In the genomic region with DNA sequence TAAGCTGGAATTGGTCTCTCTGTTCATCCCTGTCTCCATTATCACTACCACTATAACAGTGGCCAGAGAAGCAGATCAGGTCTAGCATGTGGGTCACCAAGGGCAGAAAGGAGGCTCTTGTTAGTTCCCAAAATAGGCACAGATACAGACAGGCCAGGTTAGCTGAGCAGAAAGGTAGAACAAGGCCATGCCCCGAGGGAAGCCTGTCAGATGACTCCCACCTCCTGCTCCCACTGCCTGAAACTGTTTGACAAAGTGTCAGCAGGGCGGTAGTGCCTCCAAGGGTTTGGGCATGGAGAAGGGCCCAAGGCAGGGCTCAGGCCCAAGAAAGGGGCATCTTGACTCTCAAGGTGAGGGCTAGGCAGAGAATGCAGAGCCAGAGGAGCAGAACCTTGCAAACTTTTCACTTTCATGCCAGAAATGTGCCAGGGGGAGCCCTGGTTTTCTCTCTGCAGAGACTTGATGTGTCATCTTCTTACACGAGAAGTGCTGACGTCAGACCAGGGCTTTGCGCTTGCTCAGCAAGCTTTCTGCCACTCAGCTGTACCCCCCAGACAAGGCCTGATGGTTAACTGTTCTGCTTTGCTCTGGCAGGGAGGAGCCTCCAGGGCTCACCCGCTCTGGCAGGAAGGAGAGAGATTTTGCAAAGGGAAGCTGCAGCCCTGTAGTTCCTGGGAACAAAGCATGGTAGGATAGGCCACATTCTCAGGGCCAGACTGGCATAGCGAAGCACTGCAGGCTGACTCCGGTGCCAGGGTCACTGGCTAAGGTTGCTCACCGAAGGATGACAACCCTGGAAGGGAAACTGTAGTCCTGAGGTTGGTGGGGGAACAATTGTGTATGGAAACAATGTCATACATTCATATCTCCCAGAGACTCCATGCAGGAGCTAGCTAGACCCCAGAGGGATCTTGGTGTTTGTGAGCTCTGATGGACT, we compare ENCODE assay signal across 9 mouse cellular contexts. TPM values are rescaled to one million over a fixed set of nuclear protein-coding genes. Genes with fewer than 3 reads are reported as not detected.
A peak's percentile ranks its signal among the peaks of the same experiment; 100 is the strongest.
DNase-seq lines count a peak whose midpoint lies in the region; ATAC-seq and TF ChIP-seq lines count a peak whose summit lies in the region.
"Had no signal": no experiment of that assay in that cellular context is flagged by ENCODE, and none has a peak within 500 bp of the region (broad histone marks: within the 10 kb centered on the region; RNA-seq: fewer than 3 reads in every experiment).

No protein-coding gene starts in this region.

- no peak overlapping the region for H3K9ac ChIP-seq in hindbrain, embryonic 15.5 days
- H3K9ac ChIP-seq in midbrain, postnatal 0 days (replicated peaks; ENCODE audit: low read length, poor library complexity, severe bottlenecking) = no peak overlapping the region

- no peaks in the 10 kb centered on the region for H3K36me3 ChIP-seq in hindbrain, embryonic 15.5 days
- H3K36me3 ChIP-seq in midbrain, postnatal 0 days (ENCODE audit: insufficient read depth, low read length) = no peaks in the 10 kb centered on the region

- no peaks in the 10 kb centered on the region for H3K27me3 ChIP-seq in hindbrain, embryonic 15.5 days
- no peaks in the 10 kb centered on the region for H3K27me3 ChIP-seq in midbrain, postnatal 0 days (ENCODE audit: insufficient read depth, low read length)

- H3K4me2 ChIP-seq in hindbrain, embryonic 15.5 days = no peak overlapping the region
- no peak overlapping the region for H3K4me2 ChIP-seq in midbrain, postnatal 0 days (ENCODE audit: low read depth, low read length, poor library complexity, severe bottlenecking)

- no peak for TF ChIP-seq CTCF in midbrain, postnatal 0 days (IDR thresholded peaks at IDR 0.05)

- 0 out of 2 replicates have a peak overlapping the region, but pooled peaks have one; percentile 1 for H3K27ac ChIP-seq in hindbrain, embryonic 15.5 days (replicated peaks)
- H3K27ac ChIP-seq in midbrain, postnatal 0 days (ENCODE audit: low read depth, low read length) = peak overlapping the region; percentile 32; the same call in 1 of the 2 replicates

- 60% methylated on average over 9 of the region's 9 CpGs for WGBS in hindbrain, embryonic 15.5 days
- WGBS in midbrain, postnatal 0 days = 59% methylated on average over 9 of the region's 9 CpGs

- H3K9me3 ChIP-seq in hindbrain, embryonic 15.5 days = no peaks in the 10 kb centered on the region
- no peaks in the 10 kb centered on the region for H3K9me3 ChIP-seq in midbrain, postnatal 0 days (ENCODE audit: low read length)

- H3K4me3 ChIP-seq in hindbrain, embryonic 15.5 days = no peak overlapping the region
- no peak overlapping the region for H3K4me3 ChIP-seq in midbrain, postnatal 0 days (ENCODE audit: low read depth, low read length)
- H3K4me3 ChIP-seq: myocyte had no signal

- peak; percentile 35 for DNase-seq in cerebellum, adult 9-11 months
- DNase-seq in cerebellum, adult 9-10 months = no peak
- DNase-seq in urinary bladder, postnatal 14 days (ENCODE audit: low spot score) = peak; percentile 27
- DNase-seq in urinary bladder, postnatal 4 days (ENCODE audit: low spot score in 2 of 2) = no peak
- peak; percentile 69 to 79 for DNase-seq in left cerebral cortex, adult 9 months (ENCODE audit: low spot score in 2 of 2)
- peak; percentile 64 for DNase-seq in midbrain, postnatal 0 days (ENCODE audit: low spot score)
- no peak for DNase-seq in yolk sac, embryonic 10.5 days (ENCODE audit: low spot score)

- ATAC-seq in hindbrain, embryonic 15.5 days (ENCODE audit: low FRiP score, low read depth) = peak; percentile 61; the same call in 1 of the 2 replicates
- peak; percentile 64 for ATAC-seq in midbrain, postnatal 0 days (ENCODE audit: low FRiP score)

- H3K4me1 ChIP-seq in hindbrain, embryonic 15.5 days (replicated peaks) = peaks cover 6% of the 10 kb centered on the region; the same call in 1 of the 2 replicates
- no peaks in the 10 kb centered on the region; the same call in 1 of the 2 replicates for H3K4me1 ChIP-seq in midbrain, postnatal 0 days (ENCODE audit: insufficient read depth, low read length)

RNA-seq across cellular contexts. Expression of gene Bcar3, which starts 7.3 kb away (rescaled TPM):
- polyA plus RNA-seq in hindbrain, embryonic 15.5 days (2015; fragmentation: Nextera tagmentation; extraction: Ambion mirVana) = 5.9 and 6.3 TPM in 2 replicates
- 11.4 and 27.2 TPM in 2 replicates for total RNA-seq in midbrain, postnatal 0 days (2014; rRNA removed)
- 5.5 and 6.0 TPM in 2 replicates for polyA plus RNA-seq in midbrain, postnatal 0 days (2015; fragmentation: Nextera tagmentation; extraction: Ambion mirVana)

RNA-seq across cellular contexts. Expression of gene Dnttip2, which starts 27.1 kb away (rescaled TPM):
- polyA plus RNA-seq in hindbrain, embryonic 15.5 days (2015; fragmentation: Nextera tagmentation; extraction: Ambion mirVana) = 42.2 and 45.2 TPM in 2 replicates
- total RNA-seq in midbrain, postnatal 0 days (2014; rRNA removed) = 10.8 and 22.8 TPM in 2 replicates
- 43.9 and 50.1 TPM in 2 replicates for polyA plus RNA-seq in midbrain, postnatal 0 days (2015; fragmentation: Nextera tagmentation; extraction: Ambion mirVana)

RNA-seq across cellular contexts. Expression of gene Gclm, which starts 55.9 kb away (rescaled TPM):
- 50.6 and 59.6 TPM in 2 replicates for polyA plus RNA-seq in hindbrain, embryonic 15.5 days (2015; fragmentation: Nextera tagmentation; extraction: Ambion mirVana)
- 21.6 and 27.7 TPM in 2 replicates for total RNA-seq in midbrain, postnatal 0 days (2014; rRNA removed)
- polyA plus RNA-seq in midbrain, postnatal 0 days (2015; fragmentation: Nextera tagmentation; extraction: Ambion mirVana) = 44.3 and 51.2 TPM in 2 replicates

Comparison
In these comparisons a context has a peak if more than half of its experiments do, and no peak if none do; other contexts are left out.
1. DNase-seq: peak in cerebellum, adult 9-11 months (single experiment), urinary bladder, postnatal 14 days (single experiment), left cerebral cortex, adult 9 months (2 of 2) and midbrain, postnatal 0 days (single experiment); none in cerebellum, adult 9-10 months (single experiment), urinary bladder, postnatal 4 days (0 of 2) and yolk sac, embryonic 10.5 days (single experiment).